In genomic region chr16:13672386-13672898, GRCm38 (mm10) we compare ENCODE assay signal across 7 mouse cellular contexts. TPM values are rescaled to one million over a fixed set of nuclear protein-coding genes. Genes with fewer than 3 reads are reported as not detected.
DNase-seq lines count a peak whose midpoint lies in the region; ATAC-seq and TF ChIP-seq lines count a peak whose summit lies in the region.

No protein-coding gene starts in this region.

- no peak for TF ChIP-seq CTCF in gastrocnemius, adult 2 months (IDR thresholded peaks at IDR 0.05)
- no peak for TF ChIP-seq CTCF in hindbrain, postnatal 0 days (IDR thresholded peaks at IDR 0.05; ENCODE audit: low read depth)
- TF ChIP-seq CTCF in small intestine, adult 2 months (IDR thresholded peaks at IDR 0.05; ENCODE audit: extremely low read depth, insufficient read length, insufficient replicate concordance, low read depth, low read length), result no peak

- no peaks in the 10 kb centered on the region; the same call in 1 of the 2 replicates for H3K4me1 ChIP-seq in hindbrain, postnatal 0 days (ENCODE audit: insufficient read depth, low read length)
- peaks cover 12% of the 10 kb centered on the region for H3K4me1 ChIP-seq in midbrain, embryonic 10.5 days
- no peaks in the 10 kb centered on the region; the same call in 1 of the 2 replicates for H3K4me1 ChIP-seq in small intestine, adult 2 months (ENCODE audit: control insufficient read depth, insufficient read depth, insufficient read length, low read length)

- 3% methylated on average over 20 of the region's 20 CpGs for WGBS in hindbrain, postnatal 0 days
- 3% methylated on average over 20 of the region's 20 CpGs for WGBS in midbrain, embryonic 10.5 days
- WGBS in small intestine, adult 2 months, result under 1% methylated on average over 20 of the region's 20 CpGs

- H3K27me3 ChIP-seq in hindbrain, postnatal 0 days (ENCODE audit: insufficient read depth, low read length), result no peaks in the 10 kb centered on the region
- H3K27me3 ChIP-seq in midbrain, embryonic 10.5 days (ENCODE audit: low read depth, poor library complexity, severe bottlenecking), result no peaks in the 10 kb centered on the region
- H3K27me3 ChIP-seq in small intestine, adult 2 months (ENCODE audit: control insufficient read depth, insufficient read depth, low read length), result no peaks in the 10 kb centered on the region

- H3K27ac ChIP-seq in gastrocnemius, adult 2 months, result peak overlapping the region; percentile 99
- peak overlapping the region; percentile 86 for H3K27ac ChIP-seq in hindbrain, postnatal 0 days
- peak overlapping the region; percentile 93 for H3K27ac ChIP-seq in midbrain, embryonic 10.5 days (replicated peaks)
- H3K27ac ChIP-seq in small intestine, adult 2 months (ENCODE audit: insufficient read depth, low read depth, low read length), result peak overlapping the region; percentile 91

- peak overlapping the region; percentile 87 for H3K9ac ChIP-seq in hindbrain, postnatal 0 days (replicated peaks; ENCODE audit: low read length)

- H3K4me3 ChIP-seq in gastrocnemius, adult 2 months, result peak overlapping the region; percentile 93
- peak overlapping the region; percentile 93 for H3K4me3 ChIP-seq in hindbrain, postnatal 0 days (ENCODE audit: low read length)
- H3K4me3 ChIP-seq in midbrain, embryonic 10.5 days, result peak overlapping the region; percentile 100
- H3K4me3 ChIP-seq in small intestine, adult 2 months (ENCODE audit: low read depth, low read length), result peak overlapping the region; percentile 81

- peak; percentile 25; the same call in 1 of the 2 replicates for ATAC-seq in hindbrain, postnatal 0 days

- DNase-seq in ZHBTc4 (ENCODE audit: low read depth, low spot score), result peak; percentile 54
- peak; percentile 57 for DNase-seq in cerebellum, adult 9-11 months
- DNase-seq in gastrocnemius, adult 2 months, result peak; percentile 78
- DNase-seq in hindbrain, postnatal 0 days (ENCODE audit: low spot score), result peak; percentile 69
- DNase-seq in left cerebral cortex, postnatal 4 days, result peak; percentile 48
- peak; percentile 60 for DNase-seq in midbrain, embryonic 10.5 days (ENCODE audit: low spot score)

- no peak for TF ChIP-seq POLR2A in small intestine, adult 2 months (IDR thresholded peaks at IDR 0.05; ENCODE audit: low read depth, low read length)

- intact Hi-C loops in gastrocnemius, adult 2 months (cut with DNase I), result loop anchor here (5.0 to 10.0 kb wide), 2 partner anchors 150 to 482 kb away; no protein-coding TSS in a partner anchor
- intact Hi-C loops in left cerebral cortex, postnatal 4 days (cut with DNase I), result no loop called here

- H3K36me3 ChIP-seq in hindbrain, postnatal 0 days (ENCODE audit: insufficient read depth, low read length), result peaks cover 8% of the 10 kb centered on the region; the same call in 1 of the 2 replicates
- peaks cover 19% of the 10 kb centered on the region for H3K36me3 ChIP-seq in midbrain, embryonic 10.5 days
- H3K36me3 ChIP-seq in small intestine, adult 2 months (ENCODE audit: control insufficient read depth, insufficient read depth, low read length), result peaks cover 8% of the 10 kb centered on the region

- peak overlapping the region; percentile 78 for H3K4me2 ChIP-seq in hindbrain, postnatal 0 days (ENCODE audit: low read depth, low read length)

- H3K9me3 ChIP-seq in hindbrain, postnatal 0 days (ENCODE audit: low read length), result no peaks in the 10 kb centered on the region
- H3K9me3 ChIP-seq in midbrain, embryonic 10.5 days (replicated peaks), result no peaks in the 10 kb centered on the region

RNA-seq across cellular contexts. Expression of gene 3110001I22Rik, which starts 0.7 kb away (rescaled TPM):
- 1 to 10 TPM; 2.3 to 2.6 TPM for total RNA-seq in gastrocnemius, adult 2 months (2021)
- 2.3 and 4.8 TPM in 2 replicates for total RNA-seq in hindbrain, postnatal 0 days (2014; rRNA removed)
- polyA plus RNA-seq in hindbrain, postnatal 0 days (2015; fragmentation: Nextera tagmentation; extraction: Ambion mirVana), result 4.0 and 4.3 TPM in 2 replicates
- total RNA-seq in left cerebral cortex, postnatal 4 days (2021), result 1 to 10 TPM; 4.6 to 6.1 TPM
- polyA plus RNA-seq in midbrain, embryonic 10.5 days (2016; fragmentation: Nextera tagmentation; extraction: Ambion mirVana), result 8.5 and 9.6 TPM in 2 replicates
- polyA plus RNA-seq in small intestine, adult 2 months (2012; rRNA removed), result 0.46 and 1.2 TPM in 2 replicates

RNA-seq across cellular contexts. Expression of gene Bfar, which starts 0.8 kb away (rescaled TPM):
- total RNA-seq in gastrocnemius, adult 2 months (2021), result 10 to 100 TPM; 34.6 to 36.4 TPM
- total RNA-seq in hindbrain, postnatal 0 days (2014; rRNA removed), result 31.6 and 40.5 TPM in 2 replicates
- polyA plus RNA-seq in hindbrain, postnatal 0 days (2015; fragmentation: Nextera tagmentation; extraction: Ambion mirVana), result 38.8 and 38.9 TPM in 2 replicates
- 10 to 100 TPM; 38.1 to 41.8 TPM for total RNA-seq in left cerebral cortex, postnatal 4 days (2021)
- 38.8 and 41.7 TPM in 2 replicates for polyA plus RNA-seq in midbrain, embryonic 10.5 days (2016; fragmentation: Nextera tagmentation; extraction: Ambion mirVana)
- polyA plus RNA-seq in small intestine, adult 2 months (2012; rRNA removed), result 6.2 and 12.8 TPM in 2 replicates

RNA-seq across cellular contexts. Expression of gene Parn, which starts 4.5 kb away (rescaled TPM):
- total RNA-seq in gastrocnemius, adult 2 months (2021), result 1 to 10 TPM; 7.8 to 7.9 TPM
- 13.2 and 13.3 TPM in 2 replicates for total RNA-seq in hindbrain, postnatal 0 days (2014; rRNA removed)
- 31.1 and 32.1 TPM in 2 replicates for polyA plus RNA-seq in hindbrain, postnatal 0 days (2015; fragmentation: Nextera tagmentation; extraction: Ambion mirVana)
- total RNA-seq in left cerebral cortex, postnatal 4 days (2021), result 10 to 100 TPM; 32.4 to 37.4 TPM
- polyA plus RNA-seq in midbrain, embryonic 10.5 days (2016; fragmentation: Nextera tagmentation; extraction: Ambion mirVana), result 45.7 and 47.2 TPM in 2 replicates
- polyA plus RNA-seq in small intestine, adult 2 months (2012; rRNA removed), result 3.8 and 9.5 TPM in 2 replicates

RNA-seq across cellular contexts. Expression of gene Pla2g10, which starts 58.3 kb away (rescaled TPM):
- total RNA-seq in gastrocnemius, adult 2 months (2021), result not detected
- not detected in 2 replicates for total RNA-seq in hindbrain, postnatal 0 days (2014; rRNA removed)
- polyA plus RNA-seq in hindbrain, postnatal 0 days (2015; fragmentation: Nextera tagmentation; extraction: Ambion mirVana), result 0.19 TPM in 1 of 2 replicates, not detected in the other
- not detected for total RNA-seq in left cerebral cortex, postnatal 4 days (2021)
- 0.14 TPM in 1 of 2 replicates, not detected in the other for polyA plus RNA-seq in midbrain, embryonic 10.5 days (2016; fragmentation: Nextera tagmentation; extraction: Ambion mirVana)
- polyA plus RNA-seq in small intestine, adult 2 months (2012; rRNA removed), result 9.5 and 21.3 TPM in 2 replicates

Comparison
In these comparisons a context has a peak if more than half of its experiments do, and no peak if none do; other contexts are left out.
1. Peak in every context shown above with its lines: DNase-seq, ATAC-seq, H3K4me3 ChIP-seq and H3K27ac ChIP-seq.